1 mouse cellular context compared by ENCODE assay signal in the genomic region with DNA sequence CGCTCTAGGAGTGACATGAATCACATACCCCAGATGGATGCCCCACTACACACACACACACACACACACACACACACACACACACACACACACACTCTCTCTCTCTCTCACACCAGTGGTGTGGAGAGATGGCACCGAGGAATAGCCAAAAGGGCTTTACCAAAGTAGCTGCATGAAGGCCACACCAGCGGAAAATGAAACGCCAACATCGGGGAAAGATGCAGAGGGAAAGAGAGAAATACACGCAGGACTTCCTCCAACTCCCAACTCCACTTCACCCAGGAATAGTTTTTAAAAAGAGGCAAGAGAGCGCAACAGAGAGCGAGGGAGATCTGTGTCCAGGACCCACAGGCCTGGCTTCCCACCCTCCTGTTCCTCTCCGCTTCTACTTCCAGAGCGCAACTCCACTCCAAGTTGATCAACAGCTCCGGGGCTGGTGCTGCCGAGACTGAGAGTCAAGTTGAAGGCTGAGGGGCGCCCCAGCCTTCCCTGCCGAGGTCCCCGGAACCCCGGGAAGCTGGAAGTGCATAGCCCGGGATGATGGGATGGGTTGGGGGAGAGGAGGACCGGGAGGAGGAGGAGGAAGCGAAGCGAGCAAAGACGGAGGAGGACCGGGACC.
TF ChIP-seq lines count a peak whose summit lies in the region.

No protein-coding gene starts in this region.

TF ChIP-seq in CH12.LX, 34 proteins besides CTCF, POLR2A, EP300 and RAD21 (continued from another document):
- no peak; the same call in 1 of the 2 replicates for TF ChIP-seq UBTF (IDR thresholded peaks at IDR 0.05; ENCODE audit: low read depth, low read length)
